Mouse (Mus musculus): ENCODE results near the gene 1700011M02Rik. TPM values are rescaled to one million over a fixed set of nuclear protein-coding genes. Genes with fewer than 3 reads are reported as not detected.

Gene 1700011M02Rik
- not detected for polyA plus RNA-seq (2017; shearing (Covaris generic))

DNA sequence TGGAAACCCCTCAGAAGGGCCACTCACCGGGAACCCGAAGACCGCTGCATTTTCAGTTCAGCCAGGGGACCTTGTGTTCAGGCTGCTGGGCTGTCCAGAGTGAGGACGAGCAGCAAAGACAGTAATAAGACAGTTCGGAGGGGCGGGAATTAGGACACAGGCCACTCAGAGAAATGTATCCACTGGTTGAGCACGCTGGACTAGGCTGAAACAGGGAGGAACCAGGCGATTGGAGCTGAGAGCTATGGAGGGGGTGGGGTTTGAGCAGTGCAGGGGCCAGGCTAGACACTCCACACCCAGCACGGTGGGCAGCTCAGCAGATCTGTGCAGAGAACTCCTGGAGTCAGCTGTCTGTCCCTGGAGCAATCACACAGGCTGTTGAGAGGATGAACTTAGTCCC lies at the start of gene 1700011M02Rik, which contains the start of gene Dmrtc1a:
Gene 1700011M02Rik, plus strand, starts transcription at position 319 of the 400 bp plus-strand sequence.
Gene Dmrtc1a, minus strand, starts transcription at position 101 of the 400 bp plus-strand sequence.

DNA sequence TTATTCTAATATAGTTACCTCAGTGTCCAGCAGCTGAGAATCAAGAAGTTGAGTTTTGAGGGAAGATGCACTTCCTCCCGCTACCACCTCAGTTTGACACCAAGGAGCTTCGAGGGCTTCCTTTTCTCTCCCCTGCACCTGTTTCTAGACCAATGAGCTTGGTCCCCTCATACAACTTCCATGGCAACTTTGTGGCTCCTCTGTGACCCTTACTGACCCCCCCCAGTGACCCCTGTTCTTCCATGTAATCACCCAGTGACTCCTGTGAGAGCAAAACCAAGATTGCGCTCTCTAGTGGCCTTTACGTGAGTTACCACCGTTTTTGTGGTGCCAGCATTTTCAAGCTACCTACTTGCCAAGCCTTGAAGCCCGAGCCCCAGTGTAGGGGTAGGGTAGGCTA lies 40.8 kb upstream of the 1700011M02Rik start, which contains the start of gene 1700031F05Rik:
Gene 1700031F05Rik, minus strand, starts transcription at position 101 of the 400 bp plus-strand sequence.

DNA sequence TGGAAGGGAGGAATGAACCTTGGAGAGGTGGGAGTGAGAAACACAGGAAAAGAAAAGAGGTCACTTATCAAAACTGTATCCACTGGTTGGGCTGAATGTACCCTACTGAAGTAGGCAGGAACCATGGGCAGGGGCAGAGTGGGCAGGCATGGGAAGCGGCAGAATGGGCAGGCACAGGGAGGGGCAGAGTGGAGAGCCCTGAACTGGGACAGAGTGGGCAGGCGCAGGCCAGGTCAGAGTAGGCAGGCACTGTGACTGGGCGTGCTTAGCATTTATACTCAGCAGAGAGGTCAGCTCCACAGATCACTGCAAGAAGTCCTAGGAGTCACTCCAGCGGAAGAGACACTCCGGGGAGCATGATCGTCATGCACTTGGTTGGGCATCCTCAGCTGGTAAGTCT lies 19.4 kb downstream of the 1700011M02Rik start, which contains the start of gene 1700018G05Rik:
Gene 1700018G05Rik, plus strand, starts transcription at position 301 of the 400 bp plus-strand sequence.

Other genes starting within 250 kb of the 1700011M02Rik start
- not detected for gene Gm3880, start 221.9 kb upstream of the 1700011M02Rik start, polyA plus RNA-seq (2017; shearing (Covaris generic))
- not detected for gene Gm9112, start 201.3 kb upstream of the 1700011M02Rik start, polyA plus RNA-seq (2017; shearing (Covaris generic))
- not detected for gene Dmrtc1b, start 201.0 kb upstream of the 1700011M02Rik start, polyA plus RNA-seq (2017; shearing (Covaris generic))
- gene Dmrtc1c1, start 105.9 kb upstream of the 1700011M02Rik start, polyA plus RNA-seq (2017; shearing (Covaris generic)) = under 1 TPM in 1 of 2 experiments, not detected in 1; 0.51 TPM
- not detected for gene Dmrtc1c2, start 54.3 kb upstream of the 1700011M02Rik start, polyA plus RNA-seq (2017; shearing (Covaris generic))
- not detected for gene 1700031F05Rik, start 40.9 kb upstream of the 1700011M02Rik start, polyA plus RNA-seq (2017; shearing (Covaris generic))
- not detected for gene Dmrtc1a, start 218 bp upstream of the 1700011M02Rik start, polyA plus RNA-seq (2017; shearing (Covaris generic))
- not detected for gene 1700018G05Rik, start 19.5 kb downstream of the 1700011M02Rik start, polyA plus RNA-seq (2017; shearing (Covaris generic))